Mouse (Mus musculus) right cerebral cortex, adult 18-20 months (tissue): ENCODE results near the gene Cmtm3.
"Not testable (repeated sequence)": the region's sequence is repeated elsewhere in the genome, so short reads cannot be mapped to it uniquely, and the experiment has no call there.

Experiments
- DNase-seq: peaks from one replicate; pipeline ENCODE4 v3.0.0; 2022; ENCODE audit warnings: mixed read lengths

Gene Cmtm3

DNA sequence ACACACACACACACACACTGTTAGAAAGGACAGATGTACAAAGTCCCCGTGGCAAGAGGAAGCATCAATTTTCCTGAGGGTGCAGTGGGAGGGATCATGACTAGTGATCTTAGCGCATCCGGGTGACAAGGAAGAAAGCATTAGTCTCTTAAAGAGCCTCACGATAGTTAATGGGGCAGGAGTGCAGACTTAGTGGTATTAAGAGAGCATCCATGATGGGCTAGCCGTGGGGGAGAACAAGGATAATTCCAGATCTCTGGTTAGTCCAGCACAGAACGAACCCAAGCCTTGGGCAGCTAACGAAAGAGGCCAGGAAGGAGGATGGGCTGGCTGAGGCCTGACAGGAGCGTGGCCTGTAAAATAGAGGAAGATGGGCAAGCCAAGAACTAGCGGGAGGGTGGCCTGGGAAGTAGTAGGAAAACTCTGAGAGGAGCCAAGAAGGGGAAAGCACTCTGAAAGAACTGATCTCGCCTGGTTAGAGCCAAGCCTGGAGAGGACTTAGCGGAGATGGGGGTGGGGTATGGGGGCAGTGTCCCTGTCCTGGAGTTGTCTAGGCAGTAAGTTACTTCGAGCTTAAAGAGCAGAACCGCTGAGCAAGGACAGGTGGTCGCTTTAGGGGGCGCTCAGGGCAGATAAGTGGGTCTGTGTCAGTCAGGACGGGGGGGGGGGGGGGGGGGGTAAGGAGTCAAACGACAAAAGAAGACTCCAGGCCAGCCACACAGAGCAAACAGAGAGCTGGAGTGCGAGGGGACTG lies at the start of gene Cmtm3:
TSS of gene Cmtm3 (plus strand) at position 182 of the 754 bp plus-strand sequence.
- DNase-seq: peak; percentile 18

DNA sequence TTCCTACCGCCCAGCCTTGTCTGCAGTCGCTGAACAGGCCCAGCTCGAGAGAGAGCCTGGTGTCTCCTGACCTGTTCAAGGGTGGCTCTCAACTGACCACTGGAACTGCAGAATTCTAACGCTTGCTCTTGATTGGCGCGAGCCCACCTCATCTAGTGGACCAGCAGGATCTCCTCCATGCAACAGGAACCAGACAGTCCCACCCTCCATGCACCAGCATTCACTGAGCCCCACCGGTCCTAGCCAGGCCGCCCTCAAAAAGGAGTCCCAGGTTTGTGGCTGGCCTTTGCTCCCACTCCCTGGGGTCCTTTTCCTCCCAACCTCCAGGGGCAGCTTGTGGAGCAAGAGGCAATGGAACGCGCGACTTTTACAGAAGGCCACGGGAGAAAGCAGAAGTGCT lies 46.1 kb upstream of the Cmtm3 start, which contains the start of gene Cmtm2a:
TSS of gene Cmtm2a (minus strand) at position 101 of the 400 bp plus-strand sequence.
- not testable (repeated sequence) for DNase-seq

DNA sequence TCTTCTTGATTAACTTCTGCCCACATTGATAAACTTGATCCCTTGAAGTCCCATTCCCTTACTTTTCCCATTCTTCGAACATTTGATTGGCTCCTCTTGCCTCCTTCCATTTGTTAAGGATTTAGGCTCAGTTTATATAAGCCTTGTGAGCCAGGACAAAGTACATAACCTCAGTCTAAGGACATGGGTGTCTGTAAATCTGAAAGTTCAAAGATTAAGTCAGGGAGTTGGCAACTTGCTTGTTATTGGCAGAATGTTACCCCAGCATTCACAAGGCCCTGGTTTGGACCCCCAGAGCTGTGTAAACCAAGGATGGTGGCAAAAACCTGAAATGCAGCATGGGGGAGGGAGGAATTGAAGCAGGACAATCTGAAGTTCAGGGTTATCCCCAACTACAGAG lies 44.8 kb upstream of the Cmtm3 start:
- no peak for DNase-seq

- not testable (repeated sequence) for DNase-seq
Observed at GRCm38 (mm10) chr8:104301577-104301976, 37.6 kb upstream of the Cmtm3 start.

DNA sequence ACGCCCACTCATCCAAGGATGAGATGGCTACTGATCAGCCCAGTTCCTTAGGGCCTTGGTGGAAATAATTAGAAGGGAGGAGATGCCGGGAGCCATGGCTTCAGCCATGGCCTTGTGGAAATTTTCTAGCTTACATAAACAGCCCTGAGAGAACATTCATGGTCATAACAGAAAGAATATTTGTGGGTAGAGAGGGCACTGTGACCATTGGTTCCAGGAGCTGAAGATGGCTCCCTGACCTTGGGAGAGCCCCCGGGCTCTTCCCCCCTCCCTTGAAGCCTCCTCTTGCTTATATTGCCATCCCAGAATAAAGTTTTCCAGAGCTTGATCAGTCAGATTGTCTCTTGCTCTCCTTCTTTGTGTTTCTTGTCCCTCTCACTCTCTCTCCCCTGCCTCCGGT lies 36.7 kb upstream of the Cmtm3 start:
- not testable (repeated sequence) for DNase-seq

GRCm38 (mm10) chr8:104304962-104305361 lies 34.2 kb upstream of the Cmtm3 start:
- no peak for DNase-seq

DNA sequence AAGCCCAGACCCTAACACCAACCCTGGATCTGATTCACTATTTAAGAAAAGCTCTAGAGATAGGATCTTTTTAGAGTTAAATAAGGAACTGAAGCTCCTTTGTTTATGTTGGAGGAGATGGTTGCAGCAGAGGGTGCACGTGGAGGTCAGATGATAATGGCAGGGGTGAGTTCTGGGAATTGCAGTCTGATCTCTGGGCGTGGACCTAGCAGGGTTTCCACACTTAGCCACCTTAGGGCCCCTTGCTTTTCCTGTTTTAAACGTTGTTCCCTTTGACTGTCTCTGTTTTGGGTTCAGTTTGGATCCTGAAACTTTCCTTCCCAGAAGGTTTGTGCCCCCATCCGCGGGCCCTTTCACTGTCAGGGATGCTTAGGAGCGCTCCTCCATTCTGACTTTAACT lies 30.9 kb upstream of the Cmtm3 start:
- DNase-seq: not testable (repeated sequence)

DNA sequence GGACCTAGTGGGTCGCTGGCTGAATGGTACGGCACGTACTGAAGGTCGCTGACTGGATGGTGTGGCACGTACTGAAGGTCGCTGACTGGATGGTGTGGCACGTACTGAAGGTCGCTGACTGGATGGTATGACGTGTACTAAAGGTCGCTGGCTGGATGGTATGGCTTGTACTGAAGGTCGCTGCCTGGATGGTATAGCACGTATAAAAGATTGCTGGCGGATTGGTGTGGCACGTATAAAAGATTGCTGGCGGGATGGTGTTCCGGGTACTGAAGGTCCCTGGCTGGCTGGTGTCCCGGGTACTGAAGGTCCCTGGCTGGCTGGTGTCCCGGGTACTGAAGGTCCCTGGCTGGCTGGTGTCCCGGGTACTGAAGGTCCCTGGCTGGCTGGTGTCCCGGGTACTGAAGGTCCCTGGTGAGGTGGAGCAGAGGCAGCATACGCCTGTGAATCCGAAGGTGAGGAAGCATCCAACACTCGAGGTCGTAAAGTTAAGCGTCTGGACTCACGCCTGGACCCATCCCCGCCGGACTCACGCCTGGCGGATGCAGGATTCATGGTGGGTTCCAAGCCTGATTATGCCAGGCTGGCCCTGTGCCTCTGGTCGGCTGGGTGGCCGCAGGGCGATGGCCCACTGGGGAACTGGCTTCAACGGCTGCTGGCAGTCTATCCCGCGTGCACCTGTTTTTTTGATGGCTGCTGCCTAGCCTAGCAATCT lies 29.6 kb upstream of the Cmtm3 start, which contains the start of the genes Gm45711 and Cmtm1:
TSS of gene Gm45711 (minus strand) at position 641 of the 715 bp plus-strand sequence.
TSS of gene Cmtm1 (minus strand) at position 705 of the 715 bp plus-strand sequence.
- DNase-seq: peak; percentile 6

- DNase-seq: not testable (repeated sequence)
Observed at GRCm38 (mm10) chr8:104312023-104312422, 27.2 kb upstream of the Cmtm3 start.

DNA sequence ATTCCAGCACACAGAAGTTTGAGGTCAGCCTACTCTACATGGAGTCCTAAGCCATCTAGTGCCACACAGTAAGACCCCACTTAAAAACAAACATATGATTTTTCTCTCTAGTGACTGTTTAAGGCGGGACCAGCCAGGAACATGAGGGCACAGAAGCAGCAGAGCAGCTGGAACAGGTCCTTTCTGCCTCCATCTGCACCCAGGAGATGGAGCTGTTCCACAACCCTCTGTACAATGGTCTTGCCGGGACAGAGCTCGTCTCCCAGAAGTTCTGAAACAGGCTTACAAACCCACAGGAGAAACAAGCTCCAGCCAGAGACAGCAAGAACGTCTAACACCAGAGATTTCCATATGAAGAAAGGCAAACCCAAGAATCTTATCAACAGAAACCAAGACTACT lies 25.9 kb upstream of the Cmtm3 start:
- DNase-seq: peak; percentile 7

GRCm38 (mm10) chr8:104321267-104321666 lies 17.9 kb upstream of the Cmtm3 start, which contains the start of gene Gm11020:
TSS of gene Gm11020 (plus strand) at chr8:104321567.
- not testable (repeated sequence) for DNase-seq

DNA sequence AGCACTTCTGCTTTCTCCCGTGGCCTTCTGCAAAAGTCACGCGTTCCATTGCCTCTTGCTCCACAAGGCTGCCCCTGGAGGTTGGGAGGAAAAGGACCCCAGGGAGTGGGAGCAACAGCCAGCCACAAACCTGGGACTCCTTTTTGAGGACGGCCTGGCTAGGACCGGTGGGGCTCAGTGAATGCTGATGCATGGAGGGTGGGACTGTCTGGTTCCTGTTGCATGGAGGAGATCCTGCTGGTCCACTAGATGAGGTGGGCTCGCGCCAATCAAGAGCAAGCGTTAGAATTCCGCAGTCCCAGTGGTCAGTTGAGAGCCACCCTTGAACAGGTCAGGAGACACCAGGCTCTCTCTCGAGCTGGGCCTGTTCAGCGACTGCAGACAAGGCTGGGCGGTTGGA lies 17.3 kb upstream of the Cmtm3 start, which contains the start of gene Cmtm2b:
TSS of gene Cmtm2b (plus strand) at position 301 of the 400 bp plus-strand sequence.
- DNase-seq: not testable (repeated sequence)

- DNase-seq: no peak
Observed at GRCm38 (mm10) chr8:104332665-104333631, 6.3 kb upstream of the Cmtm3 start.

DNA sequence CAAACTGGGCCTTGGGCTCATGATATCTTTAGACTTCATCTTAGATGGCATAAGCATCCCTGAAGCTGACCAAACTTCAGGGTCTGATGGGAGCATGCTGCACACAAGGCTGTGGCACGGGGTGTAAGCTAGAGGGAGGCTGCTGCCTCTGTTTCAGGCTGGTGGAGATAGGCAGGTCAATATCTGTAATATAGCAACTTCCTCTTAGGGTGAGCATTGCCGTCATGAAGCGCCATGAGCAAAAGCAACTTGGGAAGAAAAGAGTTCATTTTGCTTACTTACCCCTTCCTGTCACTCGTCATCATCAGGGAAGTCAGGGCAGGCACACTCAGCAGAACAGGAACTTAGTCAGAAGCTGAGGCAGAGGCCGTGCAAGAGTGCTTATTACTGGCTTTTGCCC lies 5.4 kb upstream of the Cmtm3 start:
- DNase-seq: no peak

DNA sequence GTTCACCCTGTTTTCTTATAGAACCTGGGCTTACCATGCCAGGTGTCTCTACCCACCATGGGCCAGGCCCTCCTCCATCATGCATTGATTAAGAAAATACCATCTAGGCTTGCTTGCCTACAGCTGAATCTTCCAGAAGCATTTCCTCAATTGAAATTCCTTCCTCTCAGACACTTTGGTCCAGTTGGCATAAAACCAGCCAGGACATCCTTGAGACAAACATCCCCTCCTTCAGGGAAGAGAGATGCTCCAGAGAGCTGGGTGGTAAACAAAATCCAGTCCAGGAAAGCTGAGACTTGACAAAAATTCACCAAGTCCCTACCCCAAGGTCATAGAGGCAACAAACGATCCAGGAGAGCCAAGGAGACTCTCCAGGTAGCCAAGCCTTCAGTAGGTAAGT lies 5.0 kb upstream of the Cmtm3 start:
- DNase-seq: no peak

DNA sequence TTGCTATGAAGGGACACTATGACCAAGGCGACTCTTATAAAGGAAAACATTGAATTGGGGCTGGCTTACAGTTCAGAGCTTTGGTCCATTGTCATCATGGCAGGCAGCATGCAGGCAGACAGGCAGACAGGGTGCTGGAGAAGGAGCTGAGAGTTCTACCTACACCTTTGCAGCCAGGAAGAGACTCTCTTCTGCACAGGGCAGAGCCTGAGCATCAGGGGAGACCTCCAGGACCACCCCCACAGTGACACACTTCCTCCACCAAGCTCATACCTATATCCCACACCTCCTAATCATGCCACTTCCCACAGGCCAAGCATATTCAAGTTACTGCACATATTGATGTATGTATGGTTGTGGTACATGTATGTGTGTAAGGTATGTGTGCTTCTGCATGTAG lies 2.4 kb upstream of the Cmtm3 start:
- no peak for DNase-seq

- DNase-seq: no peak
Observed at GRCm38 (mm10) chr8:104337890-104338289, 1.3 kb upstream of the Cmtm3 start.

GRCm38 (mm10) chr8:104339983-104340232 lies 698 bp downstream of the Cmtm3 start:
- no peak for DNase-seq

DNA sequence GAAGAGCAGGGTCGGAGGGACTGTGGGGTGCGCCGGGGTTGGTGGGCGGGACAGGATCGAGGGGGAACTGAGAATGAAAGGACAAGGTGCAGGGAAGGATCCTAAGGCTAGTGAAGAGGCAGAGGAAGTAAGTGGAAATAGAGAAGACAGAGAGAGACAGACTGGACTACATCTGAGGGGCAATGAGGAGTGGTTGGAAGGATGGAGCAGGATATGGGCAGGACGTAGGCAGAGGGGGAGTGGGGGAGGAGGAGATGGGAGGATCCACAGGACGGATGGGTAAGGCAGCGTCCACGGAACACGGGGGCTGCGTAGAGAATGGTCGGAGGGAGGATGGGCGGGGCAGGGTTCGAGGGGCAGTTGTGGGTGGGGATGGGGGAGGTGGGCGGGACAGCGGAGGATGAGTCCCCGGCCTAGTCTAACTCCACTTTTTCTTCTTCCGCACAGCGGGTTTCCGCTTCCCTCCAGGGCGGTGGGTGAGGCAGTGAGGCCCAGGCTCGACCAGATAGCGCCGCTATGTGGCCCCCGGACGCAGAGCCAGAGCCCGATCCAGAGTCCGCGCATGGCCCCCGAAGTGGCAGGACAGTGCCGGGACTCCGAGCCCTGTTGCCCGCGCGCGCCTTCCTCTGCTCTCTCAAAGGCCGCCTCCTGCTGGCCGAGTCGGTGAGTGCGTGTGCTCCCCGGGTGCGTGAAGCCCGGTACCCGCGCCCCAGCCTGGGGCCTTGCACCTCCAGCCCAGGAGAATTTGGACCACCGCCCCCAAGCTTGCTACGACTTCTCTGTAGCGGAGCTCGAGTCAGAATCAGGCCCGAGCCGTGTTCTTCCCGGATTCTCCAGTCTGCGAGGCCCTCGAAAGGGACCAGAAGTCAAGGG lies 1.3 kb downstream of the Cmtm3 start:
- DNase-seq: peak; percentile 37

DNA sequence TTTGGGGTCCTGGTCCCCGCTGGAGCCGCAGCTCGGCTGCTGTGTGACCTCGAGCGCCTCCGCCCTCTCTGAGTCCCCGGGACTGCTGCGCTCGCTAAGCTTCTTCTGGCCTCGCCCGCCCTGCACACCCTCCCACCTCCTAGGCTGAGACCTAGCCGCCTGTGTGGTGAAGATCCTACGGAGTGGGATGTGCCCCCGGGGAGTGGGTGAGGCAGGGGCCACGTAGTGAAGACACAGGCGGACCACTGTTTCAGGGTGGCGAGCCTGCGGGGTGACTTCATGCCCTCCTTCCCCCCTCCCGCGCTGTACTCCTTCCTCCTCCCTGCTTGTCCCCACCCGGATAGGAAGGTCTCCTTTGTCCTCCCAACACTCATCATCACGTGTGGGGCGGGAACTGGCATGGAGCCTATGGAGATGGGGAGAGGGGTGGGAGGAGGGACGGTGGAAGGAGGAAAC lies 1.9 kb downstream of the Cmtm3 start:
- no peak for DNase-seq

DNA sequence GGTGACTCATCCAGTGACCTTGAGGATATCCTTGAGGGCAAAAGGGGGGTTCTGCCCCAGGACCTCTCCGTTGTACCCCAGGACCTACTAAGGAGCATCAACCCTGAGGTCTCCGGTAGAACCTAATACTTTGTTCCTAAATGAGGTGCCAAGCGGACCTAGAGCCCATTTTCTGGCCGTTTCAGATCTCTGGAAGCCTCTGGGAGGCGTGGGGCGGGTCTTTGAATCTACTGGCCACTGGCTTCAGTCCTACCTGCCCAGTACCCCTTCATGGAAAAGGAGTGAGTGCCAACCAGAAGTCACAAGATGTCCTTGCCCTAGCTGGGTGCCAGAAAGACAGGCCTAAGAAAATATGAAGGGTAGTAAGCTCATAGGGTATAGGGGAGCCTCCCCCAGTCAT lies 2.5 kb downstream of the Cmtm3 start:
- DNase-seq: no peak

DNA sequence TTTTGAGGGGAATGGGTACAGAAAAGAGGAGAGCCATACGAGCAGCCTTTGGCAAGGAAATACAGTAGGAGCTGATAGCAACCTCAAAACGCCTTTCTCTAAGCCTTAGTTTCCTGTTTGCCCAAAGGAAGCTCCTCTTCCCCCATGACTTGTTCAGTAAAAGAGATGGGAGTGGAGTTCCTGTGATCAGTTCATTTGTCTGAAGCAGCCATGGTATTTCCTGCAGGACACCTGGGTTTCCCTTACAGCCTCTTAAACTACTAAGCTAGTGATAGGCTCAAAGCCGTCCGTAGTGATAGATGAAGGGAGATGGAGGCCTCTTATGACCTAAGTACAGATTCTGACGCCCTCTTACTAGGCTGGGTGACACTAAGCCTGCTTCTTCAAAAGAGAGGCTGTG lies 3.2 kb downstream of the Cmtm3 start:
- no peak for DNase-seq
